Mouse (Mus musculus): ENCODE results near the gene Morn3.

Gene Morn3

DNA sequence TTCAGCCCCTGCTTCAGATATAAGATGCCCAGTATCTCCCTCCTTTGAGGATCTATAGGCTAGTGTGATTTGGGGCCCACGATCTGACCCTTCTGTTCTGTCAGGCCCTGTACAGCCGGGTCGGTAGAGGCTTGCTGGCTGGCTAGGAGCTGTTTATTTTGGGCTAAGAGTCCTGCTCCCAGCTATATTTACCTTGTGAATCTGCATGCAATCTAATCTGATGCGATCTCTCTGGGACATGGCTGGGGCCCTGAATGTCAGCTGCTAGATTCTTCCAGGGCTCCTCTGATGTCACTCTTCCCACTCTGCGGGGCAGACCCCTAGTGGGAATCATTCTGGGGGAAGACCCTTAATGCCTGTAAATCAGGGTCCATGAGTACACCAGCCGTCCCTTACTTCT lies 22.5 kb downstream of the Morn3 start:
- DNase-seq (ENCODE audit: low read depth, low spot score): no peak

DNA sequence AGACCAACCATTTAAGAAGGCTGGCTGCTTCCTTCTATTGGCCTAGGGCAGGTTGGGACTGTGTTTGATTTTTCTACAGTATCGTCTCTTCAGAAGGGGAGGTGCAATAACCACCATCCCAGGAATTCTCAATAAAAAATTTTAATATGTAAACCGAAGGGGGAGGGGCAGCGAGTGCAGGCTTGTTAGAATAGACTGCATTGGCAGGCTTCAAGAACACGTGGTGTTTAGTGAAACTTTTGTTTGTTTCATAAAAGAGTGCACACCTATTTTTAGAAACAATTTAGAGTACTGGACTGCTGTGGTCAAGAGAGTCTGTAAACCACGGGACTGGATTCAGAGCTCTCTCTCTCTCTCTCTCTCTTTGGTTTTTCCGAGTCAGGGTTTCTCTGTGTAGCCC lies 23.8 kb downstream of the Morn3 start:
- DNase-seq (ENCODE audit: low read depth, low spot score): no peak

DNA sequence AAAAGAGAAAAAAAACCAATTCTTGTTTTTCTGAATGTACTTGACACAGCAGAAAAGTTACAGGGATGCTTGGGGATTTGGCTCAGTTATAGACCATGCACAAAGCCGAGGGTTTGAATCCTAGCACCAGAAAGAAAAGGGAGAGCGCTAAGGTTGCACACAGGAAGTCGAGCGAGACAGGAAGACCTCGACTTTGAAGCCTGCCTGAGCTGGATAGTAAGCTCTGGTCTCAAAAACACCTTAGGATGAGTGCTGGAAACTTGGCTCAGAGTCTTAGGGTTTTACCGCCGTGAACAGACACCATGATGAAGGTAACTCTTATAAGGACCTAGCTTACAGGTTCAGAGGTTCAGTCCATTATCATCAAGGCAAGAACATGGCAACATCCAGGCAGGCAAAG lies 25.4 kb downstream of the Morn3 start:
- no peak for DNase-seq (ENCODE audit: low read depth, low spot score)

DNA sequence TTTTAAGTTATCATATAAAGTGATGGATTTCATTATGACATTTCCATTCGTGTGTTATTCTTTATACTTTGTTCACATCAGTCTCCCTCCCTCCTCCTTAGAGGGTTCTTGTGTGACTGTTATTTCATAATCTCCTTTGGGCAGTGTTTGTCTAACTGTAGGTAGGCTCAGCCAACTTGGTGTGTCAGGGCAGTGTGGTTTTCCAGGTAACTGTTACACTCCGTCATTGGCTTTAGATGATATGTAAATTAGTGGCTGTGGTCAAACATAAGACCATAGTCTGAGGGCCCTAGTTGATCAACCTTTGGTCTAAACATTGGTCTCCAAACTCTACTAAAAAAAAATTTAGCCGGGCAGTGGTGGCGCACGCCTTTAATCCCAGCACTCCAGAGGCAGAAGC lies 26.4 kb downstream of the Morn3 start:
- no peak for DNase-seq (ENCODE audit: low read depth, low spot score)

DNA sequence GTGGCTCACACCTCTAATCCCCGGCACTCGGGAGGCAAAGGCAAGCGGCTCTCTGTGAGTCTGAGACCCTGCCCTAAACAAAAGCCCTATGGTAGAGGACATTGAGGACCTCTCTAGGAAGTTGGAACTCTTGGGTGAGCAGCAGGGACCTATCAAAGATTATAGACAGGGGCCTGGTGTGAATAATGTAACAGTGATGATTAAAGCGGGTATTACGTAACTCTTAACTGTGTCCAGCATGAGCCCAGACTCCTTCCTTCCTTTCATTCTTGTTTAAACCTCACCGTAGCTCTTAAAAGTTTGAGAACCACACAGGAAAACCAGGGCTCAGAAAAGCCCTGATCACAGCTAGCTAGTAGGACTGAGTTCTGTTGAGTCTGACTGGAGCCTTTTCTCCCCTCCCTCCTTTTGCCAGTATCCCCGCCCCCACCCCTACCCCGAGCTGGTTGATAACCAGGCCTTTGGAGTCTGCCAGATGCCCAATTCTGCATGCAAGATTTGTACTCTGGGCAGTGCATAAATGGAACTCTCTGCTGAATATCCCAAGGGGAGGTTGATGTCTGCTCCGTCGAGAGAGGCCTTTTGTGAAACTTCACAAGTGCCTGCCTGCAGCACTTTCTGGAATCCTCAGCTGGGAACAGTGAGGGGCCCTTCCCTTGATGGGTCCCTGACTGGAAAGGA lies 27.3 kb downstream of the Morn3 start:
- DNase-seq (ENCODE audit: low read depth, low spot score): no peak

DNA sequence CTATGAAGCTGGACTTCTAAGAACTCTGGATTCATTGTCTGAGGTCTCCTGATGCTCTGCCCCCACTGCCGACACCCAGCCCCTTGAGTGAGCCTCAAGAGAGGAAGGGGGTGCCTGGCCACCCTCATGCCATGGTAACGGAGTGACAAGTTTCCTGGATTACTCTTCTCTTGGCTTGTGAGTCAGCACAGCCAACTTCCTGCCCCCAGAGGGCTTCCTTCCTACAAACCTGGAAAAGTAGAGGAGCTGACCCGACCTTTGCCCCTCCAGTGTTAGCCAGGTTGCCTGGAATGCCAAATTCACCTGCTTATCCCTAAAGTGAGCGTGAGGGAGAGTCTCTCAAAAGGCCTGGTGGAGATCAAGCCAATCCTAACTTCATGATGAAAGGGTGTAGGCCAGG lies 29.3 kb downstream of the Morn3 start:
- DNase-seq (ENCODE audit: low read depth, low spot score): no peak

DNA sequence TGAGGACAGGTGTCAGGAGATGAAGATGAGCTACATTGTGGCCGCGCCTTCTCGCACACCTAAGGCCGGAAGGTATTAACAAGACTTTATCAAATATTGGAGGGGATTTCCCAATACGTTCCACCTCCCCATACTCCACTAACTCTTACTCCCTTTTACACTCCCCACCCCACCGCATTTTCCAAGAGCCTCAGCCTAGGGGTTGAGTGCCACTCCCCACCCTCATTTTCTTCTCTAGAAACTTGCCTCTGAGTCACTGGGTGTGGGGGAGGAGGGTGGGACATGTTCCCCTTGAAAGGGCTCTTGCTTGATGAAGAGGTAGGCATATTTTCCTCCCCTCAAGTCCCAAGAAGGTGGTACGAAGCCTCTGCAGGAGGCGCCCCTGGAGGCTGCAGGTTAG lies 30.9 kb downstream of the Morn3 start:
- DNase-seq (ENCODE audit: low read depth, low spot score): no peak

DNA sequence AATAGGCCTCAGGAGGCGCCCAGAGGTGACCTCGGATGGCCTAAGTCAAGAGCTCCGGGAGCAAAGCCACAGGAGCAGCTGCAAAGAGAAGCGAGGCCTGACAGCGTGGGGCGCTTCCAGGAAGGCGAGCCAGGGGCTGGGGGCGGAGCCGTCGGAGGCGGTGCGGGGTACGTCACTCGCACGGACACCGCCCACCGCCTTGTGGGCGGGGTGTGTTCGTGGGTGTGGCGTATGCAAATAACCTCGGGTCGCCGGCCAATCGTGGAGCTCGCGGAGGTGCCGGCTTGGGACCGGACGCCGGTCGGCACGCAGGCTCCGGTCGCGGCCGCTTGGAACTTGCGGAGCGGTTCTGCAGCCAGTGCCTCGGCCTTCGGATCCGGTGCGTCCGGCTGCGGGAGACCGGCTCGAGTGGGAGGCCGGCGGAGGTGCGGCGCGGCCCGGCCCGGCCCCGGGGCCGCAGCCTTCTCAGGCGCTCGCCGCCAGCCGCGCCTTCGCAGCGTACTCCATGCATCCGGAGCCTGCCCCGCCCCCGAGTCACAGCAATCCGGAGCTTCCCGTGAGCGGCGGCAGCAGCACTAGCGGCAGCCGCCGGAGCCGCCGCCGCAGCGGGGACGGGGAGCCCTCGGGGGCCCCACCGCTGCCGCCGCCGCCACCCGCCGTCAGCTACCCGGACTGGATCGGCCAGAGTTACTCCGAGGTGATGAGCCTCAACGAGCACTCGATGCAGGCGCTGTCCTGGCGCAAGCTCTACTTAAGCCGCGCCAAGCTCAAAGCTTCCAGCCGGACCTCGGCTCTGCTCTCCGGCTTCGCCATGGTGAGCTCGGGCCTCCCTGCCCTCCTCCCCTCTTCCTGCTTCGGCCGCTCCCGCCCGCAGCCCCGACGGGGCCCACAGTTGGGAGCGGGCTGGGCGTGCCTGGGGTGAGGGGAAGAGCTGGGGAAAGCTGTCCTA lies 31.8 kb downstream of the Morn3 start, which contains the start of gene Orai1:
TSS of gene Orai1 (plus strand) at position 322 of the 949 bp plus-strand sequence.
- peak; percentile 97 for DNase-seq (ENCODE audit: low read depth, low spot score)

DNA sequence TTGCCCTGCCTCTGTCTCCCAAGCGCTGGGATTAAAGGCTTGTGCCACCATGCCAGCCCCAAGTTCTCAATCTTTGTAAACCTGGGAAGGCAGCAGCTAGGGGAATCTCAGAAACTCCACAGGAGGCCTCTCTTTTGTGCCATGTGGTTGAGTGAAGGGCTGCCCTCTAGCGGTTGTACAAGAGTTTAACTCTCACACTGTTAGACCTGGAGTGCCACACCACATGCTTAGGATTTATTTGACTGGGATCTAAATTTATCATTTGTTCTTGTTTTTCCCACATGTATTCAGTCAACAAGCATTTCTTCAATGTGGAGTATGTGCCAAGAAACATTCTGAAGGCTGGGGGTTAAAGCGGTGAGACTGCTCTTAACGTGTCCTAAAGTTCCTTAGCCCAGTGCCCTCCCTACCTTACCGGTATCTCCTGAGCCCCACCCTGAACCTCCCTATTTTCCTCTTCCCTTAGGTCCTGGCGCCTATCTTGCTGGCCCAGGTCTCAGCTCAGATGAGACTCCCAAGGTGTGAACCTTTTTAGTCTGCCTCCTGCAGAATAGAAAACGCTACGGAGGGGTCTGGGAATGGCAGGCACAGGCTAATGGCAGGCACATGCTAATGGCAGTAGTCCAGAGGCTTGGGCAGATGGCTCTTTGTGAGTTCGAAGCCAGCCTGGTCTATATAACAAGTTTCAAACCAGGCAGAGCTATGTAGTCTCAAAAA lies 33.1 kb downstream of the Morn3 start:
- DNase-seq (ENCODE audit: low read depth, low spot score): peak; percentile 68

DNA sequence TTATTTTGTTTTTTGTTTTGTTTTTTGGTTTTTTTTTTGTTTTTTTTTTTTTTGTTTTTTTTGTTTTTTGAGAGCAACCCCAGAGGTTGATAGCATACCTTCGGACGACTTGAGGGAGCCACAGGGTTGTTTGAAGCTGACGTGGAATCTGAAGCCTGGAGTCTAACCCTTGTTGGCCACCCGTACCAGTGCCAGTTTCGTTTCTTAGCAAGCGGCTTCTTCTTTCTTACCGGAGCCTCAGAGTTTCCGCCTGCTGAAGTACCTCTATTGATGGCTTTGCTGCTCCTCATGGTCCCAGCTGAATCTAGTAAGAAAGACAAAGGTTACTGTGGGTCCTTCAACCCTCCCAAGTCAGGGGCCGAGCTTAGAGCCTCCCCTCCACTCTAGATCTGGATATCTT lies 35.1 kb downstream of the Morn3 start:
- DNase-seq (ENCODE audit: low read depth, low spot score): no peak

DNA sequence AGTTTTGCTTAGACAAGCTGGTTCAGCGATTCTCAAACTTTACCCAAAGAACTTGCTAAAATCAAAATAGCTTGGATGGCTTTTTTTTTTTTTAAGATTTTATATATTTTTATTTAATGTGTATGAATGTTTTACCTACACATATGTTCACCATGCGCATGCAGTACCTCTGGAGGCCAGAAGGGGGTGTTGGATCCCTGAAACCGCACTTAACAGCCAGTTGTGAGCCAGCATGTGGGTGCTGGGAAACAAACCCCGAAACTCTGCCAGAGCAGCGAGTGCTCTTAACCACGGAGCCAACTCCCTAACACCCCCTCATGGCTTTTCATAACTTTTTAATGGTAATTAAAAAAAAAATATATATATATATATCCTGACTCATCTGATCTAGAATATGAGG lies 36.0 kb downstream of the Morn3 start:
- DNase-seq (ENCODE audit: low read depth, low spot score): no peak

DNA sequence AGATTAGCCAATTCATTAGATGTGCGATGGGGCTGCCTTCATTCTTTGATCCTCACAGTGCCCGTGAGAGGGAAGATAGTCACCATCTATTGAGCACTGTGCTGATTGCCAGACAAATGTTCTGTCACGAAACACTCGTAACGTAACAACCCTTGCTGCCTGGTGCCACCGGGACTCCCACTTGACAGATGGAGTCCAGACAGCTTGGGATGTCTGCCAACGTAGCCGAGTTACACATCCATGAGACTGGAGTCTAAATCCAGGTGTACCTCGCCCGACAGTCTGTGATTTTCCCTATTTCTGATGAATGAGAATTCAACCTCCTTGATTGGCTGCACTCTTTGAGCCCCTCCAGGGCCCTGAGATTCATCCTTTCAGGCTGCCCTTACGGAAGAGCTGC lies 36.9 kb downstream of the Morn3 start:
- DNase-seq (ENCODE audit: low read depth, low spot score): no peak

DNA sequence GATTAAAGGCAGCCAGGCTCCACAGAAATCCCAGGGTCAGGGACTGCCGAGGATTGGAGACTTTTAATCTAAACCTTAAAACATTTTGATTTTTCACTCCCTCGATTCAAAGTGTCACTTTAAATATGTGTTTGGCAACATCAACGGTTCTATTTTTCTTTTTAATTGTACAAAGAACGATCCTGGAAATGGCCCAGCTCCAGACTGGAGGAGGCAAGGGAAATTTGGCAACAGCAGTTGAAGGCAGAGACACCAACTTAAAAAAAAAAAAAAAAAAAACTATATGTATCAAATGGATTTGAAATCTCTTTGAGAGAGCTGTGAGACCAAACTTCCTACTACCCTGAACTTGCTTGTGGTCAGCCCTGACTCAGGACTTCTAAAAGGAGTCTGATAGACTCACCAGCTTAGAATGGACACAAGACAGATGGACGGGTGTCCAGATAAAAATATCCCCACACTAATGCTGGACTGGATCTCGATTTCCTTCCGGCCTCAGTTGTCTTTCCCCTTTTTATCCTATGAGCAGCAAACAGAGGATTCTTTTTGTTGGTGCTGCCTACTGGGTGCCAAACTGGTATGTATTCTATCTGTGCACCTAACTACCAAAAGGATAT lies 37.8 kb downstream of the Morn3 start:
- DNase-seq (ENCODE audit: low read depth, low spot score): no peak

DNA sequence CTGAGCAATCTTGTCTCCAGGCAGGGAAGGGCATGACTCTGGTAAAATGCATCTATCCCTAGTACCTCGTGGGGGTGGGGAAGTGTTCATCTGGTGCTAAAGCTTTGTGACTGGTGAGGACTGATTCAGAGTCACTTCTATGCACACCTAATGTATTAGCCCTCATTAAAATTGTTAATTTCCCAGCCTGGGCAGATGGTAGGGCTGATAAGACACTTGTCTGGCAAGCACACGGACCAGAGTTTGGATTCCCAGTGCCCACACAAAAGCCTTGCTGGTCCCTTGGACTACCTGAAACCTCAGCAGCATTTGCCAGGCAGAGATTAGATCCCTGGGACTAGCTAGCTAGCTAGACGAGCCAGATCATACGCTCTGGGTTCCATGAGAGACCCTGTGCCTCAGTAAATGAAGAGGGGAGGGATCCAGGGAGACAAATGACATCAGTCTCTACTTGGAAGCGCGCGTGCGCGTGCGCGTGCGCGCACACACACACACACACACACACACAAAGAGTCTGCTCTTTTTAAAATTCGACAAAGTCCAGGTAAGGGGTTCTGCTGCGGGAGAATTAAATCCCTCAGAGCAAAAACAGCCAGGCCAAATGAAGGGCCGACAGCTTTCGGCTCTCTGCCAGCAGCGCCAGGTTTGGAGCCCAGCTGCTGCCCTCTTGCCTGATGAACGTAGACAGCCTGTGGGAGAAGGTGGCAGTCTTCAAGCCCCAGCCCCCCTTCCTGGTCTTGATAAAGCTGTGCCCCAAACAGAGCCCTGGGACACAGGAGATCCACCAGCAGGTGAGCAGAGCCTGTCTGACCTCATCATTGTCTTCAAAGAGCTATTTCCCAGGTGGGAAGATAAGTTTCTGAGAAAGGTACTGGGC lies 40.9 kb downstream of the Morn3 start:
- no peak for DNase-seq (ENCODE audit: low read depth, low spot score)

DNA sequence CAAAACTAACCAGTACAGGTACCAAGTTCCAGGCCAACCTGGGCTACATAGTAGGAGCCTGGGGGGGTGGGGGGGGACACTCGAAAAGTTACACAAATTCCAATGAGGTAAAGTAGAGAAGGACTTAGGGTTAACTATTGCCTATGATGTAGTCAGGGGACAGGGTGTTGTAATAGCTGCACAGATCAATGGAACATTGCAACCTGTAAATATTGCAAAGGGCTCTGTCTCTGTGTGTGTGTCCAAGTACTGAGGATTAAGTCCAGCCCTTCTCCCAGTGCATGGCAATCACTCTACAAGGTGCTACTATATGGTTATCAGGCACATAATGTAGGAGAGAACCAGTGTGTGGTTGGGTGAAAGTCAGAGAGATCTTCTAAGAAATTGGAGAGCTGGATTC lies 45.9 kb downstream of the Morn3 start:
- DNase-seq (ENCODE audit: low read depth, low spot score): no peak

DNA sequence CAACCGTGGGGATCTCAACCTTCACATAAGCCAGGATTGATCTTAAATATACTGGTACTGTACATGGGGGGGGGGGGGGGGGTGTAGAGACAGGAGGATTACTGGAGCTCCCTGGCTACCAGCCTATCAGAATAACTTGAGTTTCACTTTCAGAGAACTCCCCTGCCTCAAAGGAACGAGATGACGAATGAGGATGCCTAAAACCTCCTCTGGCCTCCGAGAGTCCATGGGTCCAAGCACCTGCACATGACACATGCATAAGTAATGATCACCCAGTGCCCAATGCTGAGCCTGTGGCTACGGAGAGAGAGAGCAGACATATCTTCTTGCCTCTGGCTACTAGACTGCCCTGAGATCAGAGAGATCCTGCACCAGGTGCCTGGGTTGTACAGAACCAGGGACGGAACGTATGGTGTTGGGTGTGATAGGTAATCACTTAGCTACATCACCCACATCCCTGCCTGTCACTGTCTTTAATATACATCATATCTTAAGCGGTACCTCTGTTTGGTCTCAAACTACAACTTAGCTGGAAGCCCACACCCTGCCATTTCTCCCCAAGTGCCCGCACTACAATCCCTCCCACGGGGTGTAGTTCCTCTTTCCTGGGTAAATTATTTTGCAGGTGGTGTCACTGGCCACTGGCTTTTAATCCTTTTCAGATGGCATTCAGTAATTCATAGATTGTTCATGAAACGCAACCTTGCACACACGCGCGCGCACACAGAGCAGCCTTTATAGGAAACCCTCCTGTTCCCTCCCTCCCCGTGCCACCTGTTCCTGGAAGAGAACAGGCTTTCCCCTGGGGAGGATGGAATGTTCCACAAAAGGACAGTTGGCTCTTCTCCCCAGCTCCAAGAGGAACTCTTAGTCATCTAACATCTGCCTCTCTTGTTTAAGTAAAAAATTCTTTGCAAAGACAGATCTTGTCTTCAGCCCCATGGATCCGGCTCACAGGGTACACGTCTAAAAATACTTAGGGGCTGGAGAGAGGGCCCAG lies 49.3 kb downstream of the Morn3 start:
- no peak for DNase-seq (ENCODE audit: low read depth, low spot score)

DNA sequence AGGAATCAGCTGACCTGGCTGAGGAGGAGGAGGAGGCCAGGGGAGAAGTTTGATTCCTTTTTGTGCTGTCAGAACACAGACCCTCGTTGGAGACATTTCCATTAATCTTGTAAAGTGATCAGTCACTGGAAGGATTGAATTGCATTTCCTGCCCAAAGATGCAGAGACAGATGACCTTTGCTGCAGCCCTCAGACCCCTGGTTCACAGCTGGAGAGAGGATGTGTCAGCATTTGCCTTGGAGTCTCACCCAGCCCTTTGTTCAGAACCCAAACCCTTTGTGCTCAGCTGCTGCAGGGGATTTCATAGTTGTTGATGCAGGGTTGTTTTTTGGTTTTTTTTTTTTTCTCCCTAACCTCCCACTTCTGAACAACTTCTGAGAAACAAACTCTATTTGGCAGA lies 51.9 kb downstream of the Morn3 start:
- DNase-seq (ENCODE audit: low read depth, low spot score): no peak

DNA sequence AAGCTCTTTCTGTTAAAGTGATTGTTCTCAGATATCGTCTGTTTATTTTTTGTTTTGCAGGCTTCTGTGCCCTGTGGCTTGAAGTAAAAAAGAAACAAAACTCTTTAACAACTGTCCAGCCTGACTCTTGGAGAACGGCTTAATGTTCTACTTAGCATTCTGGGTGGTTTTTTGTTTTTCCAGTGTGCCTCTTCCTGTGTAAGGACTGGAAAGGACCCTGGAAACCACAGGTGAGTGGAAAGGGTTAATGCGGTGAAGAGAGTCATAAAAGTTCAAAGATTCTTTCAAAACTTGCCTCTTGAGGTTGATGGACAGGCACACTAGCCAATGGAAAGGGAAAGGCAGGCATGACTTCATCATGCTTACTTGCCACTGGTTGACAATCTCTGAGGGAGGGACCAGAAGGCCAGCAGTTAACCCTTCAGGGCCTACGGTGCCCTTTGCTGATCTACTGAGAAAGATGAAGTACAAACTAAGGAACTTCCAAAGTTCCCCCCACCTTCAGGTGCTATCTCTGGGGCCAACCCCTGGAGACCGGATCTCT lies 52.4 kb downstream of the Morn3 start:
- DNase-seq (ENCODE audit: low read depth, low spot score): peak; percentile 94

DNA sequence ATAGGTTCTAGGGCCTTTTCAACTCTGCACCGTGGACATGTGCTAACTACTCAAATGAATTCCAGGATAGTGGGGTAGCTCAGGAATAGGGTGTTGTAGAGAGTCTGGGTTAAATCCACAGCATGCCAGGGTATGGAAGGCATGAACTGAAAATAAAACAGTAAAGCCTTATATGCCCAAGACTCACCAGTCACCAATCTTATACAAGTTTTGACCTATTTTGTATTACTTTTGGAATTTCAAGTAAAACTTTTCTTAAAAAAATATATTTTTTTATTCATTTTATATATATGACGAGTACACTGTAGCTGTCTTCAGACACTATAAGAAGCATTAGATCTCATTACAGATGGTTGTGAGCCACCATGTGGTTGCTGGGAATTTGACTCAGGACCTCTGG lies 53.0 kb downstream of the Morn3 start:
- no peak for DNase-seq (ENCODE audit: low read depth, low spot score)

Data from embryo, embryonic 11.5 days (tissue).